Mouse (Mus musculus): ENCODE measurements around the gene Myg1. TPM values are rescaled to one million over a fixed set of nuclear protein-coding genes. Genes with fewer than 3 reads are reported as not detected.
A peak's percentile ranks its signal among the peaks of the same experiment; 100 is the strongest.

Myg1 gene
- polyA plus RNA-seq, 1 experiment from 2014 or later = 91.2 TPM

GRCm38 (mm10) chr15:102366733-102367344 lies 35.3 kb downstream of the Myg1 start, which contains the start of gene Sp7:
TSS of gene Sp7 (minus strand) at chr15:102367182.
- WGBS = 4% methylated on average over 15 of the region's 15 CpGs
- H3K4me3 ChIP-seq (ENCODE audit: low read depth, low read length) = peak within 1 kb of the TSS; percentile 28
- H3K4me1 ChIP-seq (ENCODE audit: control insufficient read depth, insufficient read depth, low read length) = peaks cover 5% of the 10 kb centered on the region; the same call in 1 of the 2 replicates
- H3K4me2 ChIP-seq (ENCODE audit: low read length) = peak within 1 kb of the TSS; percentile 52
- H3K36me3 ChIP-seq (ENCODE audit: control insufficient read depth, insufficient read depth, low read length) = no peaks in the 10 kb centered on the region
- H3K27me3 ChIP-seq (ENCODE audit: control insufficient read depth, insufficient read depth, low read depth, low read length) = peaks cover 14% of the 10 kb centered on the region
- no peak within 1 kb of the TSS for H3K27ac ChIP-seq (ENCODE audit: low read length)
- ATAC-seq = peak; percentile 56; the same call in 1 of the 2 replicates
- H3K9ac ChIP-seq (ENCODE audit: low read depth, low read length) = peak within 1 kb of the TSS; percentile 53
- no peaks in the 10 kb centered on the region for H3K9me3 ChIP-seq (replicated peaks; ENCODE audit: control insufficient read depth, low read length, poor library complexity, severe bottlenecking)

DNA sequence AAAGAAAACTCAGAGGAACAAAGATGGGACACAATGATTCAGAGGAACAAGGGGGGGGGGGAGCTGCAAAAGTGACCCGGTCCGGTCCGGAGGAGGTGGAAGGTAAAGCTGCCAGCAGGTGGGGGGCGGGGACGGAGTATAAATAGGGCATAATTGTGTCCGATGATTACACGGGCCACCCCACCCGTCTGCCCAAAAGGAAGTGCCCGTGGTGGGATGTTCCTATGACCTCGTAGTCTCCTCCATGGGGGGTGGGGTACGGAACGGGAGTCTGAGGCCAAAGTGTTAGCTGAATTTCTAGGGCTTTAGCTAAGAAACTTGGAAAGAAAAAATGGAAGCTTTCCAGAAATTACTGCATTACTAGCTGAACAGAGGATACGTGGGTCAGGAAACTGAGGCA lies 38.5 kb downstream of the Myg1 start:
- no peak for ATAC-seq
- H3K9me3 ChIP-seq (replicated peaks; ENCODE audit: control insufficient read depth, low read length, poor library complexity, severe bottlenecking) = no peaks in the 10 kb centered on the region
- H3K27me3 ChIP-seq (ENCODE audit: control insufficient read depth, insufficient read depth, low read depth, low read length) = peaks cover 11% of the 10 kb centered on the region
- H3K4me1 ChIP-seq (ENCODE audit: control insufficient read depth, insufficient read depth, low read length) = peaks cover 5% of the 10 kb centered on the region; the same call in 1 of the 2 replicates
- no peak overlapping the region for H3K4me2 ChIP-seq (ENCODE audit: low read length)
- no peak overlapping the region for H3K4me3 ChIP-seq (ENCODE audit: low read depth, low read length)
- no peak overlapping the region for H3K27ac ChIP-seq (ENCODE audit: low read length)
- WGBS = 23% methylated on average over 13 of the region's 13 CpGs
- H3K9ac ChIP-seq (ENCODE audit: low read depth, low read length) = no peak overlapping the region
- no peaks in the 10 kb centered on the region for H3K36me3 ChIP-seq (ENCODE audit: control insufficient read depth, insufficient read depth, low read length)

DNA sequence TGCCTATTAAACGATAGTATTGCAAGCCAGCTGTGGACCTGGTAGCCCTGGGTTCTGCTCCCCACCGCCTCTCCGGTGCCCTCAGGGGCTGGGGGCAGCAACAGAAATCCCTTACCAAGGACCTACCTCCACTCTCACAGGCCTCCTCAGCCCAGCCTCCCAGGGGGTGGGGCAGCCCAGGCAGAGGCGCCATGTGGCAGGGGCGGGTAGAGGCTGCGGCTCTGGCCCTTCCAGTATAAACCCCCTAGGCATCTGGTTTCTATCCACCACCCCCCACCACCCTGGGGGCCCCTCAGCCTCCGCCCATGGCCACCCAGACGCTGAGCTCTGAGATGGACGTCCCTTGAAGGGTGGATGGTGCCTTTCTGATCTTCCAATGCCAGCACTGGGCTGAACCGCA lies 39.2 kb downstream of the Myg1 start:
- no peak for ATAC-seq
- Histone ChIP-seq H3K9me3 (replicated peaks; ENCODE audit: control insufficient read depth, low read length, poor library complexity, severe bottlenecking) (no peaks in the 10 kb centered on the region), H3K4me1 (ENCODE audit: control insufficient read depth, insufficient read depth, low read length) (peaks cover 5% of the 10 kb centered on the region; the same call in 1 of the 2 replicates), H3K36me3 (ENCODE audit: control insufficient read depth, insufficient read depth, low read length) (no peaks in the 10 kb centered on the region), H3K9ac (ENCODE audit: low read depth, low read length) (no peak overlapping the region), H3K4me2 (ENCODE audit: low read length) (no peak overlapping the region), H3K27me3 (ENCODE audit: control insufficient read depth, insufficient read depth, low read depth, low read length) (peaks cover 6% of the 10 kb centered on the region), H3K4me3 (ENCODE audit: low read depth, low read length) (no peak overlapping the region), H3K27ac (ENCODE audit: low read length) (no peak overlapping the region)
- 7% methylated on average over 10 of the region's 10 CpGs for WGBS

- H3K9ac ChIP-seq (ENCODE audit: low read depth, low read length) = peak overlapping the region; percentile 80
- H3K36me3 ChIP-seq (ENCODE audit: control insufficient read depth, insufficient read depth, low read length) = no peaks in the 10 kb centered on the region
- peak overlapping the region; percentile 62 for H3K4me3 ChIP-seq (ENCODE audit: low read depth, low read length)
- WGBS = under 1% methylated on average over 43 of the region's 43 CpGs
- H3K9me3 ChIP-seq (replicated peaks; ENCODE audit: control insufficient read depth, low read length, poor library complexity, severe bottlenecking) = no peaks in the 10 kb centered on the region
- peaks cover 11% of the 10 kb centered on the region for H3K4me1 ChIP-seq (ENCODE audit: control insufficient read depth, insufficient read depth, low read length)
- no peaks in the 10 kb centered on the region; the same call in 1 of the 2 replicates for H3K27me3 ChIP-seq (ENCODE audit: control insufficient read depth, insufficient read depth, low read depth, low read length)
- peak; percentile 74 for ATAC-seq
- peak overlapping the region; percentile 65 for H3K27ac ChIP-seq (ENCODE audit: low read length)
- peak overlapping the region; percentile 98 for H3K4me2 ChIP-seq (ENCODE audit: low read length)
Measured at GRCm38 (mm10) chr15:102376453-102377162, 45.1 kb downstream of the Myg1 start.

- peaks cover 11% of the 10 kb centered on the region for H3K4me1 ChIP-seq (ENCODE audit: control insufficient read depth, insufficient read depth, low read length)
- no peaks in the 10 kb centered on the region for H3K9me3 ChIP-seq (replicated peaks; ENCODE audit: control insufficient read depth, low read length, poor library complexity, severe bottlenecking)
- H3K27me3 ChIP-seq (ENCODE audit: control insufficient read depth, insufficient read depth, low read depth, low read length) = no peaks in the 10 kb centered on the region; the same call in 1 of the 2 replicates
- peak overlapping the region; percentile 62 for H3K4me3 ChIP-seq (ENCODE audit: low read depth, low read length)
- no peaks in the 10 kb centered on the region for H3K36me3 ChIP-seq (ENCODE audit: control insufficient read depth, insufficient read depth, low read length)
- H3K4me2 ChIP-seq (ENCODE audit: low read length) = peak overlapping the region; percentile 98
- ATAC-seq = peak; percentile 39
- peak overlapping the region; percentile 80 for H3K9ac ChIP-seq (ENCODE audit: low read depth, low read length)
- 0% methylated on average over 7 of the region's 7 CpGs for WGBS
- peak overlapping the region; percentile 65 for H3K27ac ChIP-seq (ENCODE audit: low read length)
Measured at GRCm38 (mm10) chr15:102377163-102377543, 45.6 kb downstream of the Myg1 start.

DNA sequence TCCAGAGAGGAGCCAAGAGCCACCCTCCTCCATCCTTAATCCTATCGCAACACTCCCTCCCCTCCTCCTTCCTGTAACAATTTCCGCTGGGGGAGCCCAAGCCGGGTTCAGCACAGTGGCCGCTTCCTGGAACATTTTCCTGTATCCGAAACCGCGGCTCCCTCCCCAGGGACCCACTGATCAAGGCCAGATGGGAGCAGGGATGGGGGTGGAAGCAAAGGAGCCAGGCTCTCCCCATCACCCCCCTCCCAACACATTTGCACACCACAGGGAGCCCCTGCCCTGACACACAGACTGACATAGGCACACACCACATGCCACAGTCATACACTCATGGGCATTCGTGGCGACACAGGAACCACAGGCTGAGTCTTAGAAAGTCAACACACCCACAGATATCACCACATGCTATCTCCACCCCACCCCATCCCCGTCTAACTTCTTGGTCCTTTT lies 46.3 kb downstream of the Myg1 start:
- Histone ChIP-seq H3K27ac (ENCODE audit: low read length) (no peak overlapping the region), H3K4me3 (ENCODE audit: low read depth, low read length) (no peak overlapping the region), H3K27me3 (ENCODE audit: control insufficient read depth, insufficient read depth, low read depth, low read length) (no peaks in the 10 kb centered on the region; the same call in 1 of the 2 replicates), H3K9ac (ENCODE audit: low read depth, low read length) (no peak overlapping the region), H3K4me1 (ENCODE audit: control insufficient read depth, insufficient read depth, low read length) (peaks cover 11% of the 10 kb centered on the region), H3K4me2 (ENCODE audit: low read length) (peak overlapping the region; percentile 98; the same call in 1 of the 2 replicates), H3K36me3 (ENCODE audit: control insufficient read depth, insufficient read depth, low read length) (no peaks in the 10 kb centered on the region), H3K9me3 (replicated peaks; ENCODE audit: control insufficient read depth, low read length, poor library complexity, severe bottlenecking) (no peaks in the 10 kb centered on the region)
- WGBS = 3% methylated on average over 10 of the region's 10 CpGs
- ATAC-seq = no peak

- Histone ChIP-seq H3K4me1 (ENCODE audit: control insufficient read depth, insufficient read depth, low read length) (0 out of 2 replicates have a peak, but pooled peaks cover 5% of the 10 kb centered on the region), H3K9me3 (replicated peaks; ENCODE audit: control insufficient read depth, low read length, poor library complexity, severe bottlenecking) (no peaks in the 10 kb centered on the region), H3K9ac (ENCODE audit: low read depth, low read length) (no peak overlapping the region), H3K27ac (ENCODE audit: low read length) (no peak overlapping the region), H3K36me3 (ENCODE audit: control insufficient read depth, insufficient read depth, low read length) (no peaks in the 10 kb centered on the region), H3K4me3 (ENCODE audit: low read depth, low read length) (no peak overlapping the region), H3K27me3 (ENCODE audit: control insufficient read depth, insufficient read depth, low read depth, low read length) (no peaks in the 10 kb centered on the region; the same call in 1 of the 2 replicates), H3K4me2 (ENCODE audit: low read length) (no peak overlapping the region)
- ATAC-seq = peak; percentile 76
- WGBS = 2% methylated on average over 7 of the region's 7 CpGs
Measured at GRCm38 (mm10) chr15:102381575-102381974, 50.1 kb downstream of the Myg1 start.

DNA sequence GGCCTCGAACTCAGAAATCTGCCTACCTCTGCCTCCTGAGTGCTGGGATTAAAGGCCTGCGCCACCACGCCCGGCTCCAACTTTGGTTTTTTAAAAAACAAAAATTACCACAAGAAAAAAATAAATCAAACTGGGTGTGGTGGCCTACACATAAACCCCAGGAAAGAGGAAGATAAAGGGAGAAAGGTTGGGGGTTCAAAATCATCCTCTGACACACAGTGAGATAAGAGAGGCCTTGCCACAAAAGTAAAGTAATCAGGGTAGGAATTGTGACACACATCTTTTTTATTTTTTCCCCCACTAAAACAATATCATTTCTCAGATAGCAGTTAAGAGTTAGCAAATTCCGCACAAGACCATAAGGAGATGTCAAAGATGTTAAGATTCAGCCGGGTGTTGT lies 52.2 kb downstream of the Myg1 start:
- no peak for ATAC-seq
- WGBS = 88% methylated on average over 6 of the region's 6 CpGs
- Histone ChIP-seq H3K9me3 (replicated peaks; ENCODE audit: control insufficient read depth, low read length, poor library complexity, severe bottlenecking) (no peaks in the 10 kb centered on the region), H3K4me2 (ENCODE audit: low read length) (no peak overlapping the region), H3K4me3 (ENCODE audit: low read depth, low read length) (no peak overlapping the region), H3K9ac (ENCODE audit: low read depth, low read length) (no peak overlapping the region), H3K27me3 (ENCODE audit: control insufficient read depth, insufficient read depth, low read depth, low read length) (no peaks in the 10 kb centered on the region), H3K4me1 (ENCODE audit: control insufficient read depth, insufficient read depth, low read length) (no peaks in the 10 kb centered on the region), H3K36me3 (ENCODE audit: control insufficient read depth, insufficient read depth, low read length) (no peaks in the 10 kb centered on the region), H3K27ac (ENCODE audit: low read length) (no peak overlapping the region)

DNA sequence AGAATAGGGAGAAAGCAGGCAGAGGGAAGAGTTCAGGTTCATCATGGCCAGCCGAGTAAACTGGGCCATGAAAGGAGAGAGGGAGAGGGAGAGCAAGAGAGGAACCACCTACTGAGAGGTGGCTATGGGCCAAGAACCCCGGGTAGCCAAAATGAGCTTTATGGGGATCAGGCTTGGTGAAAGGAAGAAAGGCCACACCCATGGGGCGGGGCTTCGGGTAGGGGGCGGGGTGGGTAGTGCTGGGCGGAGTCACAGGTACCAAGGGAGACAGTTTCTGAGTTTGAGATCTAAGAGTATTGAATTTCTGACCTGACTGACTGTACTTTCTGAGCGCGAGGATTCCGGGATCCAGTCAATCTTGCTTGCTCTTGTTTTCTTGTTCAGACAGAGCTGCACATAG lies 55.1 kb downstream of the Myg1 start:
- no peak overlapping the region for H3K27ac ChIP-seq (ENCODE audit: low read length)
- no peaks in the 10 kb centered on the region for H3K4me1 ChIP-seq (ENCODE audit: control insufficient read depth, insufficient read depth, low read length)
- no peaks in the 10 kb centered on the region for H3K27me3 ChIP-seq (ENCODE audit: control insufficient read depth, insufficient read depth, low read depth, low read length)
- 50% methylated on average over 9 of the region's 9 CpGs for WGBS
- no peaks in the 10 kb centered on the region for H3K36me3 ChIP-seq (ENCODE audit: control insufficient read depth, insufficient read depth, low read length)
- H3K4me2 ChIP-seq (ENCODE audit: low read length) = no peak overlapping the region
- H3K4me3 ChIP-seq (ENCODE audit: low read depth, low read length) = no peak overlapping the region
- ATAC-seq = no peak
- no peaks in the 10 kb centered on the region for H3K9me3 ChIP-seq (replicated peaks; ENCODE audit: control insufficient read depth, low read length, poor library complexity, severe bottlenecking)
- H3K9ac ChIP-seq (ENCODE audit: low read depth, low read length) = no peak overlapping the region

Data from midbrain, embryonic 16.5 days (tissue).